Mouse (Mus musculus) urinary bladder, postnatal 4 days (tissue): ENCODE results near the gene Vmn2r25.
"Not testable (repeated sequence)": the region's sequence is repeated elsewhere in the genome, so short reads cannot be mapped to it uniquely, and the experiment has no call there.

Experiments used
- DNase-seq, 2 experiments: peaks; one replicate each; pipeline ENCODE4 v3.0.0; 2021 to 2022; ENCODE audit warnings: low spot score in 2 of 2

Gene Vmn2r25

DNA sequence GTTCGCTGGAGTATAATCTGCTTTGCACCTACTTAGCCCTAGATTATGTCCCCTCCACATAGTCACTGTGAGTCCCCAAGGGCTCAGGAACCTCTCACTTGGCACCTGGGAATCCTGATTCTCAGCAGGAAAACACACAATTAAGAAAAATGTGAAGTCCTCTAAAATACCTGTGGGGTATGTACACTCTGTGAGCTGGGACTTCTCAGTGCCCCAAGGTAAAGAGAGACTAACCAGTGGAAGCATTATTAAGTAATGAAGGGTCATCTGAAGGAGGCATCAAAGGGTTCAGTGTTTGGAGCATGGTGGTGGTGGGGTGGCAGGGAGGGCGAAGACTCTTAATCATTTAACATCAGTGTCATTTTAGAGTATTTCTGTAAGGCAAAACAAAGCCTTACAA is at the start of gene Vmn2r25:
Gene Vmn2r25, minus strand, starts transcription at position 101 of the 400 bp plus-strand sequence.
- DNase-seq = not testable (repeated sequence)

DNA sequence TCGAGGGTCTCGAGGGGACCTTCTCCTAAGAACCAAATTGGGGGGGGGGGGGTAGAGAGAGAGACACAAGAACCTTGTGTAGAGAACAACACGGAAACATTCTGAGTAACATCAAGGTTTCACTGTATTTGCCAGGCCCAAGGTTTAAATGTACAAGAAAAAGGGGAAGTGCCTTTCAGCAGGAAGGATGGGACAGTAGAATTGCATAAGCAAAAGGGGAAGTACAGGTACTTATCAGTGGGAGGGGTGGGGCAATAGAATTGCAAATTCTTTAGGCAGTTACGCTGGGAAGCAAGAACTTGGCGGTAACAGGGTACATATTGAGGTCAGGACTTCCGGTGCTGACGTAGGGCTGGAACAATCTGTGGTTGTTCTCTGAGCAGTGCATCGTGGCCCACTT is 33.3 kb downstream of the Vmn2r25 start:
- no peak for DNase-seq

DNA sequence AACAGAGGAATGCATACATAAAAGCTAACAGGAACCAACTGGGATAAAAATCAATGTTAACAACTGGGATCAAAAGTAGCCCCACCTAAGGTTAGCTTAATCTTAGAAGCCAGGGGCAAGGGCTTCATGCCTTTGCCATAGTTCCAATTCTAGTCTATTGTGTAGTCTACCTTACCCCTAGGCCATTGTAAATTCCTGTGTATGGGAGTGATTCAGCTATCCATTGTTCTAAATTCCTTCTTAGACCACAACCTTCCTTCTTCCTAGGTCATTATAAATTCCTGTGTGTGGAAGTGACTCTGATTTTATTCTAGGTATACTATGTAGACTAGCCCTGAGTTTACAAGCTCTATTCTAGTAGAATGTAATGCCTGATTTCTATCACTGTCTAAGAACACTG is 43.0 kb downstream of the Vmn2r25 start:
- not testable (repeated sequence) for DNase-seq

DNA sequence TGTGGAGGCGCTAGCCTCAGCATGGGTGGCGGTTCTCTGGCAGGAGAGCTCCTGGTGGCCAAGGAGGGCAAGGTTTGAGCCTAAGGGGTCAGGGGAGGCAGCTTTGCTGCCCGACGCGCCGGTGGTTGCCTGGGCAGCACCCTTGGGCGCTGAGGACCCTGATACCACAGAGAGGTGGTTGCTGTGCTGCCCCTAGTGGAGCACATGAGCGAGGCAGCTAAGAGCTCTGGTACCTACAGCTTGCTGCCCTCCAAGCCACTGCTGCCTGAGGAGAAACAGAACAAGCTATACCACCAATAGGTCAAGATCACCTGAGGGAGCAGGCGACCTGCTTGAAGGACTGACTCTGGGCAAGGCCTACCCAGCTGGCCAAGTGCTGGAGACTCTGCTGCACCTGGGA is 59.5 kb downstream of the Vmn2r25 start:
- DNase-seq = no peak

DNA sequence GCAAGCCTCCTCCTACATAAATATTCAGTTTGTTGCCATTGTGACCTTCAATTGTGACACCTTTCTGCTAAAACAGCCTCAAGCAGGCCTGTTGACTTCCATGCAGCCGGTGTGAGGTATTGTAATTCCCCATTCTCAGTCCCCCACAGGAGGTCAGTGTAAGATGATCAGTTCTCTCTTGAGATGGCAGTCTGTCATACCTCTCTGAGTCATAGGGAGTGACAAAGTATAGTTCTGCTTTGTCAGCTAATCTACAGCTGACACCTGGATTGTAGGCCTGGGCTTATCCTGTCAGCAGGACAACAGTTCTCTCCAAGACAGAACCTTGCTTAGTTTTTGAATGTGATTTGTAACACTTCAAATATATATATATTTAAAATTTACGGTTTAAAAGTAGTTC is 68.4 kb downstream of the Vmn2r25 start:
- no peak for DNase-seq

DNA sequence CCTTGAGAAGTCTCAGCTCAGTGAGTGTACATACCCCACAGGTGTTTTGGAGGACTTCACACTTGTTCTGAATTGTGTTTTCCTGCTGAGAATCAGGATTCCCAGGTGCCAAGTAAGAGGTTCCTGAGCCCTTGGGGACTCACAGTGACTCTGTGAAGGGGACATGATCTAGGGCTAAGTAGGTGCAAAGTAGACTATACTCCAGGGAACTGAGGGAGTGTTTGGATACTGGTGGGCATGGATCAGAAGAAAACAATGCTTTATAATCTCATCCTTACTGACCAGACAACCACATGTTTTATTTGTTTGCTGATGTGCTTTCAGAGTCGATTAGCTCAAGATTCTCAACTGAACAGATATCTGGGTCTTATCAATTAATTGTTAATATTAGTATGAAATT is 74.7 kb downstream of the Vmn2r25 start, which contains the start of gene Vmn2r24:
Gene Vmn2r24, plus strand, starts transcription at position 301 of the 400 bp plus-strand sequence.
- no peak for DNase-seq
